Mouse (Mus musculus): Measurements from ENCODE around the gene Csf1. TPM values are rescaled to one million over a fixed set of nuclear protein-coding genes. Genes with fewer than 3 reads are reported as not detected.
"Not testable (repeated sequence)": the region's sequence is repeated elsewhere in the genome, so short reads cannot be mapped to it uniquely, and the experiment has no call there.

The Csf1 gene
- polyA plus RNA-seq, 2 experiments from 2014 or later: 11.0 to 23.3 TPM

DNA sequence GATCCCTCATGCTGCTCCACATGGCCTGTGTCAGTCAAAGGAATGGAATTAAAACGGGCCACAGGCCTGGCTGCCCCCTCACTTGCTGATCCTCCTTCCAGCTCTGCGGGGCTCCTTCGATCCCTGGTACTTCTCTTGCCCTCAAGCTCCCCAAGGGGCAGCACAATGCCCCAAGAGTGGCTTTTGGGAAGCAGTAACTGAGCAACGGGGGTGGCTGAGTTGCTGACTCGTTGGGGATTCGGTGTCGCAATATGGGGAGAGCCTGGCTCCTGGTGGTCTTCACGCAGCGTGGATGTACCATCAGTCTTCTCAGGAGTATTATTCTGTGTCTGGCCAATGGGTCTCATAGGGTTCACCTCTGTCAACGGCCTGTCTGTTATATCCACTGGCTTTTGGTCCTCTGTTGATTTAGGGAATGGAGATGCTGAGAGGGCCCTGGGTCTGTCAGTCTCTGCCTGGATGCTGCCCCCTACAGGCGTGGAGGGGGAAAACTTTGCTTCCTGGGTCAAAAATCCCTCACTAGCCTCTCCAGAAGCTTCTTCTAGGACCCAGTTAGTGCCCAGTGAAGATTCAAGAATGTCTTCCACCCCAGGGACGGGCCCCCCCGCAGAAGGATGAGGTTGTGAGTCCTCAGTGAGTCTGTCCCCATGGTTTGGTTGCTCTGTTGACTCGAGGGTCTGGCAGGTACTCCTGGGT, 11.9 kb downstream of the Csf1 start:
- ATAC-seq: no peak

DNA sequence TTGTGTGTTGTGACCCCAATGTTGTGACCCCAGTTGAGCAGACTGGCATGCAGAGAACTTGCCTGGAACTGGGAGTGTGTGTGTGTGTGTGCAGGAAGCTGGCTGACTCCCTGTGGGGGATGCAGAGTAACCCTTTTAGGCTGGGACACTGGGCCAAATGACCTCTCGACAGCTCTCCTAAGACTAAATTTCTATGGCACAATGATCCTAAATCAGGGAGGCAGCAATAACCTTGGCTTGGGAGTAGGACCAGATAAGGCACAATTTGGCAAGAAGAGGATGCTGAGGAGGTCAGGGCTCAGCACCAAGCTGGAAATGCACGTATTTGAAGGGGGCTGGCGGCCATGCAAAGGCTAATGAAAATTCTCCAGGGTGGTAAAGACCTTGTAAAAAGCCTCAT, 14.2 kb downstream of the Csf1 start:
- no peak for ATAC-seq

DNA sequence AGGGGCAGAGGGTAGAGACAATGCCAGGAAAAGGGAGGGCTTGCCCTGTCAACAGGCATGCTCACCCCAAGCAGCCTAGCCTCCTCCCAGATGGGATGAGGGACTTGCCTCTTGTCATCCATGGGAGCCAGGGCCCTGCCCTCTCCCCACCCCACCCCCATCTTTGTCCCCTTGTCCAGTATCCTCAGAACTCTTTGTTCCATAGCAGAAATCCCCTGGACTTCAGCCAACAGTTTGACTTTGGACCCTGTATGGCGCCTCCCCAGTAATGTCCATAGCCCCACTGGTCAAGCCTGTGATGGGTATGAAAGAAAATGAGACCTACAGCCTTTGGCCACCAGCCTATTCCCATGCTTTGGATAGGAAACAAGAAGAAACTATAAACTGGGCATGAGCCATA, 16.6 kb downstream of the Csf1 start:
- no peak for ATAC-seq

DNA sequence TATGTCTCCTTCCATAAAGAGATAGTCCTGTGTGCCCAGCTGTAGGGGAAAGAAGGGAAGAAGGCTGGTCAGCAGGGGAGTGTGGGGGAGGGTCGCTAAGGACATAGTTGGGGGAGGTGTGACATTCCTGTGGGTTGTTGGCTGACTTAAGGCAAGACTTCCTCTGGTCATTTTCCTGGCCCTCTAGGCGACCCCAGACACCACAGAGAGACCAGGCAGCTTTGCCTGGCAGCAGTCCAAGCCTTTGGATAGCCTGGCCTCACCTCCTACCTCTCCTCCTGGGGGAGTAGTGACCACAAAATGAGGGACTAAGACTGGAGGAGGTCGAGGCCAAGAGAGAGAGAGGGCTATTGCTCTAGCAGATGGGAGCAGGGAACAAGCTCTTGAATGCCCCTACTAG, 17.2 kb downstream of the Csf1 start:
- no peak for ATAC-seq

DNA sequence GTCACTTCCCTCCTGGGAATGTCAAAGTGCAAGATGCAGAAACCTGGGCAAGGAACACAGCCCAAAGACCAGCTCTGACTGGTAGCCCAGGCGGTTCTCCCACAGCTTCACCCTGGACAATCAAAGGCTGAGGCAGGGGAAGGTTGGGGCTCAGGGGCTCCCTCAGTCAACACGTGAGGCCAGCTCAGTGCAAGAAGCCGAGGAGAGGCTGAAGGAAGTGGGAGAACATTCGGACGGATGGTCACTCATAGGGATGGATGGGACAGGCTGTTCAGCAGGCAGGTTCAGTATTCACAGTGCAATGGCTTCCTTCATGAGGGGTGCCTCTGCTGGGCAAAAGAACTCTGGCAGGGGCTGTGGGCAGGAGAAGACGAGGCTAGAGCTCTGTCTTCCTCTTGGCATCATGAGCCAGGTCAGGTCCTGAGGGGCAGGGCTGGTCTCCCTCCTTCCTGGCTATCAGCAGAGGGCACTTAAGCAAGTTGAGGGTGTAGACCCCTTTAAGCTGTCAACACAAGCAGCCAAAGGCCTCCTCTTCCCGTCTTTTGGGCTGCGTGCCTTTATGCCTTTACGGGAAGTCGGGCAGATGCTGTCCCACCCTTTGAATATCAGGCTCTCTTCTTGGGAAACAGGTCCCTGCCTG, 18.1 kb downstream of the Csf1 start:
- no peak for ATAC-seq

DNA sequence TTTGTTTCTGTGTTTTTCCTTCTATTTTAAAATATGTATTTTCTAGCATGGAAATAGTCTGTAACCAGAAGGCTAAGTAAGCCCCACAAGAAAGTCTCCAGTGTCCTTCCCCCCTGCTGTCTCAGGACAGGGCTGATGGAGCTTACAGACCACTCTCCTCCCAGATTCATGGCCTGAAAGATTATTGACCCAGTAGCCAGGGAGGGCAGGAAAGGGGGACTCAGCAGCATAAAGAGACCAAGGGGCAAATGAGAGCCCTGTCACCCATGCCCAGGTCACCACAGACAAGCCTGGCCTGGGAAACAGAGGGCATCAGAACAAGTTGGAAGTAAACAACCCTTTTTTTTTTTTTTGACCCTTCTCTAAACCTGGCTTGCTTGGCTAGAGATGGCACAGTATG, 18.9 kb downstream of the Csf1 start:
- no peak for ATAC-seq

DNA sequence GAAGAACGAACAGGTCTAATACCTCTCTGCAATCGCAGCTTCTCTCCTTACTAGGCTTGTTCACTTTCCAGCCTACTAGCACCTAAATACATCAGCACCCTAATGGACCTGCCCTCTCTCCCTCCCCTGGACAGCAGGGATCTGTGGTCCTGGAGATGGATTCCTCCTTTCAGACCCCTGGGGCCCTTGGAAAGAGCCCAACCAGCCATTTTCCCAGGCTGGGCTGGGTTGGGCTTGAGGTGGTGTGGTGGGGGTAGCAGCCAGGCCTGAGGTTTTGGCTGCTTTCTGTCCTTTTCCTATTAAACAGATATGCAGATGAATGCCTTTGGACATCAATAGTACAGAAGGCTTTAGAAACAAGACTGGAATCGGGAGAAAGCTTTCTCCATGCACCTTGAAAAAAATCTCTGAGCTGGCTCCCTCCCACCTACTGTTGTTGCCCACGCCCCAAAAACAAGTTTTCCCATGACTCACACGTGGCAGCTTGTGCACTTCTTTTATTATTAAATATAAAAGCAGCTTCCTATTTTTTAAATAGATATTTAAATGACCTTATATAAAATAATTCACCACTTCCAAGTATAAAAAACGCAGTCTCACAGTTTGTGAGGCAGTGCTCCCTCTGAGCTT, 19.6 kb downstream of the Csf1 start:
- ATAC-seq: no peak

DNA sequence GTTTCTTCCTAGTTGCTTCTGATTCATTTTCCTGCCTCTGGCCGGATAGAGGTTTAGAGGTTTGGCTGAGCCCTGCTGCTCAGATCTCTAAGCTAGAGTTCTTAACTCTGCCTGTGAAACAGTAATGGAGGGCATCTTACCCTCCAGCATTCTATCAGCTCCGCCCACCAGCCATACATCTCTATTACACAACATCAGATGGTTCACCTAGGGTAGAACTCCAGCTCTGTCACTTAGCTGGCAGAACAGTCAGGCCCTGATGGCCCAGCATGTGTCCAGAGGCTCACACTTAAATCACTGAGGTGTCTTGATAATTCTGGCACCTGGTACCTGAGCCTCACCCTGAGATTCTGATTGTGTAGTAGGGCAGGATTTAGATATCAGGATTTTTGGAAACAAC, 20.3 kb downstream of the Csf1 start:
- ATAC-seq: no peak

DNA sequence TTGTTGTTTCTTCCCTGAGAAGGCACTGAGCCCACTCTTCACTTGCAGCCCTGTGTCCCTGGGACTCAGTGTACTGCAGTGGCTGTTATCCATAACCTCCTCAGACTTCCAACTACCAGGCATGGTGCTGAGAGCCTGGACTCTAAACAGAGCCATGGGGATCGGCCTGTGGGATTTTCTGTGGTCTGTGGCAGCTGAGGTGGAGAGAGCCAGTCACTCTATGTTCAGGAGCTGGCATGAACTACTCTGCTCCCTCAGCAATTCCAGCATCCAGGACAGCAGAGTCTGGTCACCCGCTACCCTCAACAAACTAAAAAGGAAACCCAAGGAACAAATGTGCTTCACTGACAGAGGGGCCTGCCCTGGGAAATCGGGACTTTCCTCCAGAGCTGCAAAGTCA, 20.8 kb downstream of the Csf1 start:
- no peak for ATAC-seq

DNA sequence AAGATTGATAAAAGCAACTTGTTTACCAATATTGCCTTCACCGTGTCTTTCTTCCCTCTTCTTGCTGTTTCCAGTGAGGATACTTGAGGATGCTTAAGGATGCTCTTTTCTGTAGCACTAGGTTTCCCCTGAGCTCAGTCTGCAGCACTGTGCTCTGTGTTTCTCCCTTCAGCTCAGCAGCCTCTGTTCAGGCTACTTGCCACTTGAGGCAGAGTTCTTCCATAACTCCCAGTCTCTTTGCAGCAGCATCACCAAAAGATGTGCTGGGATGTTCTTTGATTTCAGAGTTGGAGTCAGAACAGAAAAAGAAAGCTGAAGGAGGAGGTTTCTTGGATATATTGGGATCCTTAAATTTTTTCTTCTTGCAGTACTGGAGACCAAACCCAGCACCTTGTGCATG, 21.6 kb downstream of the Csf1 start:
- ATAC-seq: no peak

DNA sequence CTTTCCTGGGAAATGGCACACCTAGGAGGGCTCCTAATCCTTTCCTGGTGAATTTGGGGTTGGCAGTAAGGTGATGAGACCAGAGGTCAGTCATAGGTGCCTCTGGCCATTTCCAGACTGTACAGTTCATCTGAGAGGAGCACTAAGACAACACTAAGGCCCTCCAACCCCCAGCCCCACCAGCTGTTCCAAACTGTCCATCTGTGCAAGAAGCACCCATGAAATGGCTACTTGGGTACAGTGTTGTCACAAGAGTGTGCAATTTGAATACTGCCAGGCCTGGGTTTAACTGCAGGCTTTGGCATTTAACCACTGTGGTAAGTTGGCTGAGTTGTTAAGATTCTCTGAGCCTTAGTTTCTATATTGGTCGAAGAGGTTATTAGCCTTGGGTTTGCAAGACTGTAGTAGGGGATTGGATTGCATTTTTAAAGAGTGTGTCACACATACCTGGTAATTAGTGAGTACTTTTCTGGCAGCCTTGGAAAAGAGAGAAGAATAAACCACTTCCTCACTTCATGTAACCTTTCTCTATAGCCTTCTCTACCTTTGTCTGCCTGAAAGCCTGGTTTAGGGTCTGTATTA, 22.6 kb downstream of the Csf1 start:
- ATAC-seq: no peak

DNA sequence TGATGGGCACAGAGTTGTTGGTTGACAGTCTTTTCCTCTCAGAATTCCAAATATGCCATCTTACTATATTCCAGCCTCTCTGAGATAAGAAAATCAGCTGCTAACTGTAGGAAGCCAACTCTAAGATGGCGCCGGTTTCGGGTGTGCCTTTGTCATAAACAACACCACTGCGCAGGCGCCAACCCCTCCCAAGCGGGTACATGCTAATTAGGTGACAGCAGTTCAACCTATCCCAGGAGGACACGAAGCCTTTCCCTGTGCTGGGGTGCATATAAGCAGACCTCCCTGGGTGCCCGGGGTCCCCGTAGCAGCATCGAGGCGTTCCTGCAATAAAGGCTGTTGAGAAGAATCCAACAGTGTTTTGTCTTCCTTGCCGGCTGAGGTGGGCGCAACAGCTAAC, 24.6 kb downstream of the Csf1 start:
- not testable (repeated sequence) for ATAC-seq

DNA sequence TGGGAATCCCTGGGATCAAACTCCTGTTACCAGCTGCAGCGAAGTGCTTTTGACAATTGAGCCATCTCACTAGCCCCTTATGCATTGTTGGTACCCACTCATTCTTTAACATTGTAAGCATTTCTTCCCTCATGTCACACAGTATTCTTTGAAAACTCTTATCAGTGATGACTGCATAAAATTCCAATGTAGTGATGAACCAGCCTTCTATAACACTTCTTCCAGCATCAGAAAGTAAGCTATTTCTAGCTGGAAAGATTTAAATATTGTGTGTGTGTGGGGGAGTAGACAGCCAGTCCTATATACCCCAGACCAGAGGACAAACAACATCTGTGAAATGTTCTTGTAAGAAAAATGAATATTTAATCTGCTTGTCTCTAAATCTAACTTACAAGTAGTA, 26.9 kb downstream of the Csf1 start:
- no peak for ATAC-seq

DNA sequence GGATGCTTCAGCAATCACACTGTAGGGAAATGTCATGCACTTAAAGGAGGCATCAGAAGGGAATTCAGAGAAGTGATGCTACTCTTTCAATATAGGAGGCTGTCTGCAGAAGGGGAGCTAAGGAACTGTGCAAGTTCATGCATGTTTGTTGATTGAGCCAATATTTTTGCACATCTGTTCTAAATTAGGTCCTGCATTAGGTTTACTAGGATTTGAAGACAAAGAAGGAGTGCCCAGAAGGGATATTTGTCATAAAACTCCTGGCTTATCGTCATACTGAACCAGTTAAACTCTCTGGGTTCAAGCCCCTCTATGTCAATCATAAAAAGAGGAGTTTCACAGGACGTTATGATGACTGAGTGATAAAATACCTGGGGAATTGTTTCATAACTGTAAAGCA, 30.0 kb downstream of the Csf1 start:
- ATAC-seq: no peak

DNA sequence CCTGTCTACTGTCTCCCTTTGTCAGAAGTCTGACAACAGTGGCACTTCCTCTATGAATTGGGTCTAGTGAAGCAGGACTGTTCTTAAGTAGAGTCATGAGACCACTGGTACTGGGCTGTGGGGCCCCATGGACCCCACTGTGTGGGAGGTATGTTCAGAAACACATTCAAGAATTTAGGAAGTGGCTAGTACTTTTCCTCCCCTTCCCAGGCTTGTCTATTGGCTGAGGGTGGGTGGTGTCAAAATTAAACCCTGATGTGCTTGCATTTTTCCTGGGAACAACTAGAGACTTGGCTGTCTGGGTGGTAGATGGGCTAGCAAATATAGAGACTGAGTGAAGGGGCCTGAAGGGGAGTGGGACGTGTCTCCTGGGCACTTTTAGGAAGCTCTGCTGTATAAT, 31.8 kb downstream of the Csf1 start:
- ATAC-seq: no peak

DNA sequence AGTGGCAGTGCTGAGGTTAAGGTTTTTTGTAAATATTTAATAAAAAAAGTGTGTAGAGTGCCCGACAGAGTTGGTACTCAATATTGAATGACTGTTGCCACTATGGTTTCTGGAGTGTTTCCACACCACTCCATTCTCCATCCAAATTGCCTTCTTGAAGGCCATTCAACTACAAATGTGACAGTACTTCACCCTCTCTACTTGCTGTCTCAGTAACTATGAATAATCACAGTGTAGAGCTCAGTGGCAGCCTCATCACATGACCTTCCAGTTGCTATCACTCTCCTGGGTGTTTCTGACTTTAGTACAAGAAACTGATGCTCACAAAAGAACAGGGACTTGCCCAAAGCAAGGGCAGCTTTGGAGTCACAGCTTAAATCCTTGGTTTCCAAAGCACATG, 44.3 kb downstream of the Csf1 start:
- no peak for ATAC-seq

DNA sequence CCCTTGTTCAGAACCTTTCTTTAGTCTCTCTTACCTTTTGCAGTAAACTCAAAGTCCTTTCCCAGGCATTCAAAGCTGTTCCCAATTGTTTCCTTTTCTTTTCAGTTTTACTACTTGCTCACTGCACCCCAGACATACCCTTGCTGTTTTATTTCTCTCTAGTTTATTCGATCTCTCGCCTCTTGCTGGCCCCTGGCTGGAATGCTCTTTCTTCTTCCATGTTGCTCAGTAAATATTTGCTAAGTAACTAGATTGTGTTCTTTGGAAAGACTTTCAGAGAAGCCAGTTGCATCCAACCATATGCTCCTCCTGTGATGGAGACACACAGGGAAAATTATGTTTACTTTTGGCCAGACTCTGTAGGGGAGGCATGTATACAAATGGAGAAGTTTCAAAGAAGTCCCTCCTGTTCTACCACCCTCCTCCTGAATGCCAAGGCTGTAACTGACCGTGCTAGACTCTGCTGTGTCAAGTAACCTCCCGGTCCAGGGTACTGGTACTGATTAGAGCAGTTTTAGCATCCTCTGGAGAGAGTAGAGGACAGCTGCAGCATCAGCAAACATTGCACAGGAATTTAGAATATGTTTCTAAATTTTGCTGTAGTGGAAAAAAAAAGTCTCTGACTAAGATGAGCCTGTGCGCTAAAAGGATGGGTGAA, 45.9 kb downstream of the Csf1 start:
- ATAC-seq: no peak

DNA sequence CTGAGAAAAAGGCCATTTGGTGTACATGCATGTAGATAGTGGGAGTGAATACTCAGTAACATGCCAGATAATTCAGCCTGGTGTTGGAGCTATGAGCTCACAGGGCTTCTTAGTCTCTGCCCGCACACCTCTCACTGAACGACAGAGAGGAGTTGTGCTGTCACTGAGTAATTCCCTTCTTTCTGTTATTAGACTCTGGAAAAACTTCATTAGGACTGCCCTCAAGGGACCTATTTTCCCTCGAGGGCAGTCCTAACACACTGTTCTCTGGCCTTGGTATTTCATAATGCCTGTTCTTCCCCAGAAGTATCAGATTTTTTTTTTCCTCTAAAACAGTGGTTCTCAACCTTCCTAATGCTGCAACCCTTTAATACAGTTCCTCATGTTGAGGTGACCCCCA, 48.2 kb downstream of the Csf1 start:
- ATAC-seq: no peak

DNA sequence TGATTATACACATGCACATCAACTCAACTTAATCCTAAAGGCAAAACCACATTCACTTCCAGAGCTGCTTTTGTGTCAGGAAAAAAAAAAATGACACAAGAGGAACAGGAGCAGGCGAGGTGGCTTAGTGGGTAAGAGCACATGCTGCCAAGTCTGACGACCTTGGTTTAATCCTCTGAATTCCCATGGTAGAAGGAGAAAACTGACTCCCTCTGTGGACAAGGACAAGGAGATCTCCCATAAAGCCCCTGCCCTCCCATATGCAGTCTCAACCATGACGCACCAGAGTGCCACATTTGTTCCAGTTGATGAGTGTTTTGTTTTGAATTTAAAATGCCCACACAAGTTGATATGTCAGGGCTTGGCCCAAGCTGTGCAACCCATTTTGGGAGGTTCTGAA, 51.1 kb downstream of the Csf1 start:
- ATAC-seq: no peak

DNA sequence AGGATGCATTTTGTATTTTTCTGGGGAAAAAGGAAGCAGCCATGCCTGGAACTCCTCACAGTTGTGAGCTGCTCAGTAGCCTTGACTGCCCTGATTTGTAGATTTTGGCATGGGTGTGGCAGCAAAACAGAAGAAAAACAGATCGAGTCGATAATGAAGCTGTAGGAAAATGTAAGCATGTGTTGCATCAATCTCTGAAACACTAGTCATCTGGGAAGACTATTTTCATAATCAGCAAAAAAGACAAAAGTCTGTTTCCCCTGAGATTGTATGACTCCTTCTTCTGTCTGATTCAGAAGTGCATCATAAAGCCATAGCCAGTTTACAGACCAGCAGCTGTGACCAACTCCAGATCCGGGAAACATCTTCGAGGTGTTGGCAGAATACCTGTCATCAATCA, 53.0 kb downstream of the Csf1 start:
- ATAC-seq: no peak

DNA sequence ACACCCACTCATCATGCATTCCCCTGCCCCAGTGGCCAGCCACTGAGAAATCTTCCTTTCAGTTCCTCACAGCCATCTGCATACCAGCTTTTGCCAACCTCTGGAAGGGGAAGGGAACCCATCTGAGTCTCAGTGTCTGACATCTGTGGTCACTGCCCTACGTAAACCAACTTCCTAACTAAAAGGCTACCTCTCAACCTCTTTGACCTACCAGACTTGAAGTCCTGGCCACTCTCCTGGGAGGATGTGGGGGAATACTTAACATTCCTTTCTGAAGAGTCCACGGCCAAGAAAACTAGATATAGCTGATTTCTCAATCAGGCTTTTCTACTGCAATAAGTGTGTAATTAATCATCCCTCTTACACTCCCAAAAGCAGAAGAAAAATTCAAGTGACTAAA, 54.1 kb downstream of the Csf1 start:
- ATAC-seq: no peak

DNA sequence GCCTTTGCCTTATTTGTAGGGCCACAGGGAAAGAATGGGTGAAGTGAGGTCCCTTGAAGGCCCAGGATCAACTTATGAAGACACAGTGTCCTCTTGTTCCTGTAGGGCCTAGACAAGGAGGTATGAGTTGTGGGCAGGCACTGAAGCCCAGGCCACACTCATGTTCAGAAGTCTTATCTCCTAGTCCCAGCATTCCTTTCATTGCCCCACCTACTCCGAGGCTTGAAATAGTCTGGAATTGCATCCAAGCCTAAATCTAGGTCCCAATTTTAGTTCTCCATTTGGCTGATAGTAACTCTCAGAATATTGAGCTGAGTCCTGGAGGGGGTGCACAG, 55.9 kb downstream of the Csf1 start:
- ATAC-seq: no peak

DNA sequence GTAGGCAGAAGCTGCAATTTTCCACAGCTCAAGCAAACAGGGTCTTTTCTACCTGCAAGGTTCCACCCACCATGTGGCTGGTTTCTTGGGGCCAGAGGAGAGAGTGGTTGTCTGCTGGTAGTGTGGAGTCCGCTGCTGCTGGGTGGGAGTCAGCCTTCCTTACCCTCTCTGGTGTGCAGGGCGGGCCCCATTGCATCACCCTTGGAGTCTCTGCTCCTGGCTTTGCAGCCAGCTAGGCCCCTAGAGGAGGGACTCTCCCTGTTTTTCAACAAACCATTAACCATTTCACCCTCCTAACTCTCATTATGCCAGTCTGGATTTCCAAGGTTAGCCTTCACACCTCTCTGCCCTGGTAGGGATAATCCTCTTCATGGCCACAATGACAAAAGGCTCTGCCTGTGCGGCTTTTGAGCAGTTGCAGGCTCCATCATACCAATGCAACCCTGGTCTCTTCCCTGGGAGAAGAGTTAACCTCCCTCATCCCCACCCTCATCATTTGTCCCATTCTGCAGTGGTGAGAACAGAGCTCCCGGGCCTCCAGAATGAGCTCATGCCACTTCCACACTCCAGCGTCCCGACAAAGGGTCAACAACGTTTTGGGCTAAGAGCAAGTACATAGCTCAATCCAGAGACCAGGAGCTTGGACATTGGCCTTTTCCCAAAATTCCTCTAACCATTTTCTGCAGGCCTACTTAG, 56.4 kb downstream of the Csf1 start:
- no peak for ATAC-seq

All from activated CD4-positive, CD25-positive, alpha-beta regulatory T cell, adult 4 months (primary cell).